Mouse (Mus musculus) left cerebral cortex, adult 18-20 months (tissue): ENCODE measurements around the gene Prss27. TPM values are rescaled to one million over a fixed set of nuclear protein-coding genes. Genes with fewer than 3 reads are reported as not detected.
A peak's percentile ranks its signal among the peaks of the same experiment; 100 is the strongest.
"Not testable (repeated sequence)": the region's sequence is repeated elsewhere in the genome, so short reads cannot be mapped to it uniquely, and the experiment has no call there.

Source experiments
- DNase-seq, 2 experiments: peaks; one replicate each; pipeline ENCODE4 v3.0.0; 2021 to 2022; ENCODE audit warnings: low spot score in 2 of 2, mixed read lengths in 1 of 2
- total RNA-seq, 2 experiments: library from RNA; stranded (reverse); gene quantifications; 2 replicates each; pipeline ENCODE4 v1.2.3; 2021

Gene Prss27
- total RNA-seq, 2 experiments from 2014 or later: not detected

GRCm38 (mm10) chr17:24029477-24029876 lies 8.5 kb upstream of the Prss27 start:
- no peak for DNase-seq

GRCm38 (mm10) chr17:24030551-24030950 lies 7.4 kb upstream of the Prss27 start:
- no peak for DNase-seq

- no peak for DNase-seq
These were observed 2.9 kb upstream of the Prss27 start for GRCm38 (mm10) chr17:24035087-24035486.

- DNase-seq: no peak
These were observed 990 bp upstream of the Prss27 start for GRCm38 (mm10) chr17:24036954-24037353.

- no peak for DNase-seq
These were observed 584 bp upstream of the Prss27 start for GRCm38 (mm10) chr17:24037360-24037759.

GRCm38 (mm10) chr17:24044482-24044881 lies 6.5 kb downstream of the Prss27 start:
- no peak for DNase-seq

- no peak for DNase-seq
These were observed 7.7 kb downstream of the Prss27 start for GRCm38 (mm10) chr17:24045608-24046007.

- DNase-seq: no peak
These were observed 8.1 kb downstream of the Prss27 start for GRCm38 (mm10) chr17:24046026-24046425.

GRCm38 (mm10) chr17:24048053-24048452 lies 10.1 kb downstream of the Prss27 start:
- DNase-seq: no peak

GRCm38 (mm10) chr17:24049008-24049407 lies 11.1 kb downstream of the Prss27 start:
- DNase-seq: peak; percentile 31 to 54

GRCm38 (mm10) chr17:24056636-24057625 lies 19.0 kb downstream of the Prss27 start:
- DNase-seq: no peak

- no peak for DNase-seq
These were observed 19.8 kb downstream of the Prss27 start for GRCm38 (mm10) chr17:24057730-24058245.

GRCm38 (mm10) chr17:24062459-24063155 lies 24.7 kb downstream of the Prss27 start:
- DNase-seq: no peak

GRCm38 (mm10) chr17:24068271-24068670 lies 30.3 kb downstream of the Prss27 start:
- peak in 1 of 2 experiments; percentile 30 for DNase-seq

- DNase-seq: no peak
These were observed 31.6 kb downstream of the Prss27 start for GRCm38 (mm10) chr17:24069531-24069930.

- DNase-seq: peak; percentile 93 to 94
These were observed 35.2 kb downstream of the Prss27 start, which contains the start of gene Kctd5 for GRCm38 (mm10) chr17:24072919-24073696. Gene Kctd5 (minus strand): TSS chr17:24073485.

- no peak for DNase-seq
These were observed 39.2 kb downstream of the Prss27 start for GRCm38 (mm10) chr17:24077101-24077500.

- no peak for DNase-seq
These were observed 46.6 kb downstream of the Prss27 start for GRCm38 (mm10) chr17:24084593-24084992.

- not testable (repeated sequence) for DNase-seq
These were observed 48.5 kb downstream of the Prss27 start for GRCm38 (mm10) chr17:24086399-24086798.

GRCm38 (mm10) chr17:24090575-24090974 lies 52.6 kb downstream of the Prss27 start:
- DNase-seq: no peak
